22 mouse cellular contexts compared by ENCODE assay signal in genomic region chr17:27495008-27495540, GRCm38 (mm10). TPM values are rescaled to one million over a fixed set of nuclear protein-coding genes. Genes with fewer than 3 reads are reported as not detected.
DNase-seq lines count a peak whose midpoint lies in the region; ATAC-seq and TF ChIP-seq lines count a peak whose summit lies in the region.
"Had no signal": no experiment of that assay in that cellular context is flagged by ENCODE, and none has a peak within 500 bp of the region (broad histone marks: within the 10 kb centered on the region; RNA-seq: fewer than 3 reads in every experiment).

No protein-coding gene starts in this region.

- TF ChIP-seq POLR2A in cerebellum, adult 2 months (IDR thresholded peaks at IDR 0.05; ENCODE audit: borderline replicate concordance, insufficient read depth, low read length) = no peak

- no peaks in the 10 kb centered on the region for H3K36me3 ChIP-seq in hindbrain, embryonic 10.5 days
- no peaks in the 10 kb centered on the region for H3K36me3 ChIP-seq in hindbrain, embryonic 13.5 days
- H3K36me3 ChIP-seq in limb, embryonic 10.5 days = no peaks in the 10 kb centered on the region
- H3K36me3 ChIP-seq: embryonic facial prominence, embryonic 10.5 days; embryonic facial prominence, embryonic 12.5 days; forebrain, embryonic 15.5 days; G1E had no signal

- no peaks in the 10 kb centered on the region for H3K27me3 ChIP-seq in cerebellum, adult 2 months (ENCODE audit: control insufficient read depth, insufficient read depth, low read length)
- 0 out of 2 replicates have a peak, but pooled peaks cover 4% of the 10 kb centered on the region for H3K27me3 ChIP-seq in hindbrain, embryonic 10.5 days (ENCODE audit: insufficient read depth, poor library complexity, severe bottlenecking)
- H3K27me3 ChIP-seq in hindbrain, embryonic 13.5 days = no peaks in the 10 kb centered on the region
- peaks cover 28% of the 10 kb centered on the region for H3K27me3 ChIP-seq in limb, embryonic 10.5 days (ENCODE audit: low read depth, poor library complexity, severe bottlenecking)
- H3K27me3 ChIP-seq: embryonic facial prominence, embryonic 12.5 days; forebrain, embryonic 13.5 days; forebrain, embryonic 15.5 days had no signal

- TF ChIP-seq CTCF in cerebellum, adult 2 months (IDR thresholded peaks at IDR 0.05; ENCODE audit: borderline replicate concordance, insufficient read depth, low read depth, low read length) = no peak

- H3K4me1 ChIP-seq in cerebellum, adult 2 months (ENCODE audit: control insufficient read depth, insufficient read depth, low read length) = peaks cover 72% of the 10 kb centered on the region
- peaks cover 44% of the 10 kb centered on the region for H3K4me1 ChIP-seq in hindbrain, embryonic 10.5 days (replicated peaks)
- H3K4me1 ChIP-seq in hindbrain, embryonic 13.5 days (replicated peaks) = peaks cover 9% of the 10 kb centered on the region
- H3K4me1 ChIP-seq in limb, embryonic 10.5 days = peaks cover 30% of the 10 kb centered on the region

- H3K4me3 ChIP-seq in cerebellum, adult 2 months (replicated peaks; ENCODE audit: insufficient read depth, low read depth, low read length) = no peak overlapping the region
- H3K4me3 ChIP-seq in hindbrain, embryonic 10.5 days = no peak overlapping the region
- no peak overlapping the region for H3K4me3 ChIP-seq in hindbrain, embryonic 13.5 days
- H3K4me3 ChIP-seq in limb, embryonic 10.5 days = no peak overlapping the region
- H3K4me3 ChIP-seq: embryonic facial prominence, embryonic 10.5 days; embryonic facial prominence, embryonic 12.5 days; forebrain, embryonic 13.5 days; forebrain, embryonic 15.5 days had no signal

- no peak overlapping the region for H3K9ac ChIP-seq in hindbrain, embryonic 13.5 days
- H3K9ac ChIP-seq: embryonic facial prominence, embryonic 12.5 days; forebrain, embryonic 13.5 days; forebrain, embryonic 15.5 days; forebrain, postnatal 0 days had no signal

- peak in 1 of 2 experiments; percentile 62 for DNase-seq in cerebellum, adult 2 months
- no peak for DNase-seq in cerebellum, postnatal 14 days
- peak; percentile 68 for DNase-seq in cerebellum, adult 9-11 months
- DNase-seq in hindbrain, embryonic 10.5 days (ENCODE audit: low spot score) = no peak
- DNase-seq in limb, embryonic 10.5 days (ENCODE audit: low spot score) = no peak
- DNase-seq: adrenal gland, adult 8-10 months; adrenal gland, postnatal 14 days; adrenal gland, postnatal 36 days; B cell, adult 2 months; cerebellum, adult 11 months; cerebellum, adult 8-10 months; forebrain, postnatal 0 days had no signal

- no peak overlapping the region for H3K4me2 ChIP-seq in hindbrain, embryonic 13.5 days
- H3K4me2 ChIP-seq: embryonic facial prominence, embryonic 12.5 days; forebrain, embryonic 13.5 days; forebrain, embryonic 15.5 days had no signal

- peak overlapping the region; percentile 83 for H3K27ac ChIP-seq in cerebellum, adult 2 months (ENCODE audit: insufficient read depth, low read length)
- H3K27ac ChIP-seq in hindbrain, embryonic 10.5 days = peak overlapping the region; percentile 59
- no peak overlapping the region for H3K27ac ChIP-seq in hindbrain, embryonic 13.5 days
- H3K27ac ChIP-seq in limb, embryonic 10.5 days = peak overlapping the region; percentile 17; the same call in 1 of the 2 replicates
- H3K27ac ChIP-seq: embryonic facial prominence, embryonic 12.5 days; forebrain, embryonic 13.5 days; forebrain, embryonic 15.5 days had no signal

- no peak for ATAC-seq in cerebellum, adult (ENCODE audit: insufficient number of reproducible peaks, low FRiP score, low TSS enrichment)
- no peak for ATAC-seq in hindbrain, embryonic 13.5 days (ENCODE audit: low FRiP score)
- ATAC-seq: activated CD4-positive, CD25-positive, alpha-beta regulatory T cell, adult 4 months; CD4-positive, CD25-positive, alpha-beta regulatory T cell, adult 4 months; forebrain, embryonic 13.5 days; forebrain, embryonic 15.5 days; forebrain, postnatal 0 days; Patski had no signal

- no peaks in the 10 kb centered on the region for H3K9me3 ChIP-seq in hindbrain, embryonic 10.5 days
- no peaks in the 10 kb centered on the region for H3K9me3 ChIP-seq in hindbrain, embryonic 13.5 days
- H3K9me3 ChIP-seq in limb, embryonic 10.5 days (replicated peaks) = no peaks in the 10 kb centered on the region
- H3K9me3 ChIP-seq: embryonic facial prominence, embryonic 12.5 days; forebrain, embryonic 13.5 days; forebrain, embryonic 15.5 days; G1E had no signal

- 12% methylated on average over 7 of the region's 7 CpGs for WGBS in cerebellum, adult 2 months
- 80% methylated on average over 7 of the region's 7 CpGs for WGBS in hindbrain, embryonic 10.5 days
- whole genome bisulfite sequencing in hindbrain, embryonic 13.5 days = 93% methylated on average over 7 of the region's 7 CpGs
- WGBS in limb, embryonic 10.5 days = 85% methylated on average over 7 of the region's 7 CpGs

RNA-seq across cellular contexts. Expression of gene Grm4, which starts 26.1 kb away (rescaled TPM):
- 310 and 403 TPM in 2 replicates for polyA plus RNA-seq in cerebellum, adult 2 months (2012; rRNA removed)
- polyA plus RNA-seq in hindbrain, embryonic 10.5 days (2016; fragmentation: Nextera tagmentation; extraction: Ambion mirVana) = 2.2 and 4.2 TPM in 2 replicates
- polyA plus RNA-seq in hindbrain, embryonic 13.5 days (2015; fragmentation: Nextera tagmentation; extraction: Ambion mirVana) = 4.8 and 5.2 TPM in 2 replicates
- 0.06 and 0.35 TPM in 2 replicates for polyA plus RNA-seq in limb, embryonic 10.5 days (2016; fragmentation: Nextera tagmentation; extraction: Ambion mirVana)
- polyA plus RNA-seq: CD4-positive, CD25-positive, alpha-beta regulatory T cell, adult 4 months; G1E had no signal

Comparison
In these comparisons a context has a peak if more than half of its experiments do, and no peak if none do; other contexts are left out.
1. RNA of gene Grm4, which starts 26.1 kb away (polyA plus RNA-seq): 310 to 403 TPM in cerebellum, adult 2 months; 4.8 to 5.2 TPM in hindbrain, embryonic 13.5 days, 2.2 to 4.2 TPM in hindbrain, embryonic 10.5 days and 0.06 to 0.35 TPM in limb, embryonic 10.5 days; every median in the first group is over 10 times any median in the second.